Mouse (Mus musculus) kidney, postnatal 0 days (tissue): ENCODE data around the gene Rec114. TPM values are rescaled to one million over a fixed set of nuclear protein-coding genes. Genes with fewer than 3 reads are reported as not detected.

ENCODE experiments used
- ATAC-seq: fragments of 200-750 bp; cut with Nextera tagmentation; replicated peaks from 2 replicates; pipeline ENCODE4 v1.8.0; 2017; ENCODE audit warnings: low read depth, moderate number of reproducible peaks, moderate TSS enrichment, moderate library complexity; ENCODE audit not compliant: low FRiP score
- DNase-seq: peaks from one replicate; pipeline ENCODE4 v3.0.0-alpha.2; 2016; ENCODE audit warnings: low spot score
- H3K27ac ChIP-seq: fragments of 300-500 bp; sonication (generic); 2 replicates; pipeline ENCODE4 v1.5.1; 2014; ENCODE audit warnings: mild to moderate bottlenecking
- H3K27me3 ChIP-seq: fragments of 300-500 bp; sonication (generic); 2 replicates; pipeline ENCODE4 v1.6.1; 2014; ENCODE audit warnings: low read length, mixed read lengths; ENCODE audit not compliant: insufficient read depth
- H3K36me3 ChIP-seq: fragments of 300-500 bp; sonication (generic); 2 replicates; pipeline ENCODE4 v1.6.1; 2014; ENCODE audit warnings: low read length, mixed read lengths; ENCODE audit not compliant: insufficient read depth
- H3K4me1 ChIP-seq: fragments of 300-500 bp; sonication (generic); replicated peaks from 2 replicates; pipeline ENCODE4 v1.6.1; 2014; ENCODE audit warnings: antibody characterized with exemption, low read length, mixed read lengths; ENCODE audit not compliant: insufficient read depth
- H3K4me2 ChIP-seq: fragments of 300-500 bp; sonication (generic); 2 replicates; pipeline ENCODE4 v1.6.1; 2014; ENCODE audit warnings: mild to moderate bottlenecking, low read length, moderate library complexity, mixed read lengths
- H3K4me3 ChIP-seq: fragments of 300-500 bp; sonication (generic); replicated peaks from 2 replicates; pipeline ENCODE4 v1.5.1; 2014; ENCODE audit warnings: low read depth, low read length
- H3K9ac ChIP-seq: fragments of 300-500 bp; sonication (generic); 2 replicates; pipeline ENCODE4 v1.6.1; 2014; ENCODE audit warnings: low read depth, low read length
- H3K9me3 ChIP-seq: fragments of 300-500 bp; sonication (generic); replicated peaks from 2 replicates; pipeline ENCODE4 v1.6.1; 2016; ENCODE audit warnings: low read length, inconsistent platforms, mixed read lengths
- CTCF ChIP-seq: IDR thresholded peaks from 2 replicates; pipeline ENCODE4 v1.5.1; 2016; ENCODE audit warnings: antibody characterized with exemption, low read depth, mild to moderate bottlenecking, moderate library complexity
- WGBS: fragments of 180-500 bp; shearing (Covaris S2); extraction: QIAGEN DNeasy Blood & Tissue Kit; methylation state at CpG from one replicate; pipeline ENCODE4 v1.1.7; 2014; 5-methylcytosine and 5-hydroxymethylcytosine counted together
- polyA plus RNA-seq: library from polyadenylated mRNA; unstranded; fragments of >200 nt; fragmentation: Nextera tagmentation; extraction: Ambion mirVana; gene quantifications from 2 replicates; pipeline ENCODE4 v1.2.1, GENCODE M21; 2015

Gene Rec114
- polyA plus RNA-seq, 1 experiment from 2014 or later = 1.2 TPM

GRCm38 (mm10) chr9:58707796-58708195 is 36.0 kb downstream of the Rec114 start:
- 69% methylated on average over 11 of the region's 11 CpGs for WGBS

GRCm38 (mm10) chr9:58706024-58706423 is 37.7 kb downstream of the Rec114 start:
- H3K9me3 ChIP-seq = no peaks in the 10 kb centered on the region
- H3K27ac ChIP-seq = no peak overlapping the region
- H3K4me2 ChIP-seq = no peak overlapping the region
- no peak for ATAC-seq
- H3K36me3 ChIP-seq = no peaks in the 10 kb centered on the region
- no peaks in the 10 kb centered on the region for H3K4me1 ChIP-seq
- H3K27me3 ChIP-seq = no peaks in the 10 kb centered on the region
- no peak overlapping the region for H3K9ac ChIP-seq
- no peak for DNase-seq
- TF ChIP-seq CTCF = no peak
- no peak overlapping the region for H3K4me3 ChIP-seq
- 79% methylated on average over 7 of the region's 7 CpGs for WGBS

More at GRCm38 (mm10) chr9:58707796-58708195, 36.0 kb downstream of the Rec114 start:
- no peaks in the 10 kb centered on the region for H3K27me3 ChIP-seq
- no peaks in the 10 kb centered on the region for H3K9me3 ChIP-seq
- ATAC-seq (no peak), DNase-seq (no peak)
- no peak overlapping the region for H3K27ac ChIP-seq
- H3K36me3 ChIP-seq = no peaks in the 10 kb centered on the region
- TF ChIP-seq CTCF = no peak
- no peak overlapping the region for H3K9ac ChIP-seq
- no peak overlapping the region for H3K4me3 ChIP-seq
- no peaks in the 10 kb centered on the region for H3K4me1 ChIP-seq
- H3K4me2 ChIP-seq = no peak overlapping the region

- H3K9ac ChIP-seq = no peak overlapping the region
- H3K36me3 ChIP-seq = no peaks in the 10 kb centered on the region
- DNase-seq (no peak), ATAC-seq (no peak)
- TF ChIP-seq CTCF = no peak
- H3K4me3 ChIP-seq = no peak overlapping the region
- H3K4me2 ChIP-seq = no peak overlapping the region
- H3K27ac ChIP-seq = no peak overlapping the region
- H3K27me3 ChIP-seq = no peaks in the 10 kb centered on the region
- H3K9me3 ChIP-seq = no peaks in the 10 kb centered on the region
- WGBS = 84% methylated on average over 7 of the region's 7 CpGs
- no peaks in the 10 kb centered on the region for H3K4me1 ChIP-seq
Measured at GRCm38 (mm10) chr9:58703766-58704165, 40.0 kb downstream of the Rec114 start.

- WGBS = 88% methylated on average over 2 of the region's 2 CpGs
- DNase-seq = no peak
- Histone ChIP-seq H3K36me3 (no peaks in the 10 kb centered on the region), H3K27me3 (no peaks in the 10 kb centered on the region), H3K9me3 (no peaks in the 10 kb centered on the region), H3K4me1 (no peaks in the 10 kb centered on the region), H3K4me3 (no peak overlapping the region), H3K9ac (no peak overlapping the region), H3K4me2 (no peak overlapping the region), H3K27ac (no peak overlapping the region)
- ATAC-seq = no peak
- TF ChIP-seq CTCF = no peak
Measured at GRCm38 (mm10) chr9:58701751-58702150, 42.0 kb downstream of the Rec114 start.

GRCm38 (mm10) chr9:58698486-58698885 is 45.3 kb downstream of the Rec114 start:
- no peaks in the 10 kb centered on the region for H3K36me3 ChIP-seq
- no peaks in the 10 kb centered on the region for H3K27me3 ChIP-seq
- no peaks in the 10 kb centered on the region for H3K9me3 ChIP-seq
- DNase-seq (no peak), ATAC-seq (no peak)
- H3K4me2 ChIP-seq = no peak overlapping the region
- H3K27ac ChIP-seq = no peak overlapping the region
- WGBS = 98% methylated on average over 2 of the region's 2 CpGs
- no peak for TF ChIP-seq CTCF
- H3K4me1 ChIP-seq = no peaks in the 10 kb centered on the region
- H3K9ac ChIP-seq = no peak overlapping the region
- H3K4me3 ChIP-seq = no peak overlapping the region

GRCm38 (mm10) chr9:58691471-58691870 is 52.3 kb downstream of the Rec114 start:
- Histone ChIP-seq H3K36me3 (no peaks in the 10 kb centered on the region), H3K4me2 (no peak overlapping the region), H3K4me1 (no peaks in the 10 kb centered on the region), H3K9ac (no peak overlapping the region), H3K27me3 (no peaks in the 10 kb centered on the region), H3K27ac (no peak overlapping the region), H3K4me3 (no peak overlapping the region), H3K9me3 (no peaks in the 10 kb centered on the region)
- TF ChIP-seq CTCF = no peak
- ATAC-seq = no peak
- no peak for DNase-seq
- WGBS = 72% methylated on average over 7 of the region's 7 CpGs

- H3K36me3 ChIP-seq = no peaks in the 10 kb centered on the region
- H3K4me2 ChIP-seq = no peak overlapping the region
- H3K4me3 ChIP-seq = no peak overlapping the region
- no peak for TF ChIP-seq CTCF
- H3K27me3 ChIP-seq = no peaks in the 10 kb centered on the region
- no peak overlapping the region for H3K9ac ChIP-seq
- no peaks in the 10 kb centered on the region for H3K9me3 ChIP-seq
- DNase-seq (no peak), ATAC-seq (no peak)
- no peak overlapping the region for H3K27ac ChIP-seq
- 84% methylated on average over 4 of the region's 4 CpGs for WGBS
- H3K4me1 ChIP-seq = no peaks in the 10 kb centered on the region
Measured at GRCm38 (mm10) chr9:58690701-58691100, 53.1 kb downstream of the Rec114 start.
